Mouse (Mus musculus): ENCODE results near the gene Sh2d7.

- TF ChIP-seq POLR2A (IDR thresholded peaks at IDR 0.05; ENCODE audit: extremely low read depth, insufficient read depth, low read length) = no peak
- no peak for TF ChIP-seq CTCF (IDR thresholded peaks at IDR 0.05; ENCODE audit: low read depth, low read length)
Measured at GRCm38 (mm10) chr9:54538244-54538643, 540 bp upstream of the Sh2d7 start.

All from liver, adult 2 months (tissue).